Mouse (Mus musculus): ENCODE data around the gene Ccser1.
"Not testable (repeated sequence)": the region's sequence is repeated elsewhere in the genome, so short reads cannot be mapped to it uniquely, and the experiment has no call there.

Gene Ccser1

GRCm38 (mm10) chr6:62044454-62044853 is 864.3 kb downstream of the Ccser1 start:
- no peak for DNase-seq (ENCODE audit: low read depth)

DNA sequence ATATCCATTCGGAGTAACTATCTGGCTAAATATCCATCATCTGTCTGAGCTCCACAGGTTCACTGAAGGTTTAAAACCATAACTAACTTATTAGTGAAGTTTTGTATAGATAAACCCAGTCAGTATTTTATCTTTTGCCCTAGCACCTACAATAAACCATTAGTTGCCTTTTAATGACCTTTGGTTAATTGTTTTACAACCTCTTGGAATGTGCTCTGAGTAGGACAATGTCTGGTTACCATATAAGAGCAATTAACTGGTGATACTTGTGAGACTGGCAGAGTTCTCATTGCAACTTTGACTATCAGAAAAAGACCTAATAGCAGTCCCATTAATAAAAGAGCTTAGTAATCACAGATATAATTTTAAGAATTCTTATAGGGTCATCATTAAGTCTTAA is 864.9 kb downstream of the Ccser1 start:
- not testable (repeated sequence) for DNase-seq (ENCODE audit: low read depth)

GRCm38 (mm10) chr6:62055276-62055675 is 875.2 kb downstream of the Ccser1 start:
- DNase-seq (ENCODE audit: low read depth): no peak

DNA sequence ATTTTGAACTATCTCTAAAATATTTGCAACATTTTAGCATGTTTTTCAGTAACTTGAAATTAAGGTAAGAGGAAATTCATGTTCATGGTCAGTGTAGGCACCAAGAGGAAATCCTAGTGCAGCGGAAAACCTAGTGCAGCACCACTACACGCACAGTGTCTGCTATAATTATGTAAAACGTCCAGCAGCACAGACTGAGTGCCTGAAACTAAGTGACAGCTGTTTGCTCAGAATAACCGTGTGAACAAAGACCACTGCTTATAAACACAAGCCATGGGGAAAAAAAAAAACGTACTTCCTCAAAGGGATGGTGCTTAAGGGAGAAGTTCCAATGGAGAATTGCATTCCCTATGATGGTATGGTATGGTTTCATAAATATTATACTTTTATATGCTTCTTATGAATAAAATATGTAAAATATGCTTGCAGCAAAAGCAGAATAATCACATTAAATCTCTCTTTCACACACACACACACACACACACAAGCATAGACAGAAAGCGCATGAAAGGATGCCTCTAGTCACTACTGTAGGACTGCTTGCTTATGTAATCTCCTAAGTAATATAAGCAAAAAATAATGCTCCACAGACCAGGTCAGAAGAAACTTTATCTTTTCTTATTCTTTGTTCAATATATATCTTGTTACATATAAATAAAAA is 886.4 kb downstream of the Ccser1 start:
- no peak for DNase-seq (ENCODE audit: low read depth)

DNA sequence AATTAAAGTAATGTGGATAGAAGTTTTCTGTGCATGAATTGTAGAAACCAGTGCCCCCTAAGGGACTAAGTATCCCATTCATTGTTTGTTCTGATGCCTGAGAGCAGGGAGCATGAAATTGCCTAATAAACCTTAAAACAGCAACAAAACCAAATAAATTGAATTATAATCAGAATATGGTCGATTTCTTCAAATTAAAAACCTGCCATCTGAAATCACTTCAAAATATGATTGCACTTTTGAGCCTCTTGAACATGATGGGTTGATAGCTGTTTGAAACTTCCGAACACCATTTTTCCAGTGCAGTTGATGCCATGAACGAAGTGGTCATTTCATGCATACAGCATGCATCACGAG is 886.9 kb downstream of the Ccser1 start:
- DNase-seq (ENCODE audit: low read depth): no peak

GRCm38 (mm10) chr6:62105464-62105863 is 925.3 kb downstream of the Ccser1 start:
- no peak for DNase-seq (ENCODE audit: low read depth)

DNA sequence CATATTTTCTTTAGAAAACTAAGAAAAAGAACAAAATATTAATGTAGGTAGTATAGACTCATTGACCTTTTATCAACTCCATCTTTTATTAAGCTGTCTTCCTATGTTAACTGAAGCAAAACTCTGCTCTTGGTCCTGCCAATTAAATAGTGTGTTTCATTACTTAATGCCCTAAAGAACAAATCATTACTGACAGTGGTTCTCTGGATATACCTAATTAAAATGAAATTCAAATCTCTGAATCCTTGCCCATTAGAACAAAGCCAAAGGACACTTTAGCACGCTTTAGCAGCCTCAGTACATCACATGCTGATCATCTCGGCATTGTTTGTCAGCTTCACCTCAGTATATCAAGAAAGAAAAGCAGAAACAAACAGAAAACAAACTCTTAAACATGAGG is 952.4 kb downstream of the Ccser1 start:
- no peak for DNase-seq (ENCODE audit: low read depth)

DNA sequence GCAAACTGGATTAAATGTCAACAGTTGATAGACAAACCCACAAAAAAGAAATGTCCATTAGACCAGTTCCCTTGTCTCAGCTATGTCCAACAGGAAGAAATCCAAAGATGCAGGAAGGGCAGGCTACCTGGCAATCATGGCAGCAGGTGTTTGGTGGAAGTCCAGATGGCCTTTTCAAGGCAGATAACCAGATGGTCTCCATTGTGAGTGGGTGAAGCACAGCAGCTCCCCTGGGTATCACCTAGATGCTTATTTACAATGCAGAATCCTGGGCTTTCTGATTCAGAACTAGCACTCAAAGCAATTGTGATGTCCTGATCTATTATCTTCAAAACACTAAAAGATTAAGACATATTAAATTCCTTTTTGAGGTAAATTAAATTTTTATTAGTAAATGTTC is 980.2 kb downstream of the Ccser1 start:
- DNase-seq (ENCODE audit: low read depth): no peak

DNA sequence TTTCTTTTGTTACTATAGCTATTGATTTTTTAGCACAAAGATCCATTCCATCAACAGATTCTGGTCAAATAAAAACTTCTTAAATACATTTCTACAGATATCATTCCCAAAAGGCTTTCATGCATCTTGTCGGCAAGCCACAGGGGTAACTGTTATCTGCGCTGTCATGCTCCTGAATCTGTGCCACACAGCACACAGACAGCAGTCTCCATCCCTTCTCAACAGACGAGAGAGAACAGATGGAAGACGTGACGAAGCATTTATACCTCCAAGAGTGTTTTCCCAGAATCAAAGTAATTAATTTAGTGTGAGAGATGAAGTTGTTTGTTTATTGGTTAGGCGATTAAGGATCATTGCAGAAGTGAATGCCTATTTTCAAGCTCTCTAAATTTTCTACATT is 982.5 kb downstream of the Ccser1 start:
- no peak for DNase-seq (ENCODE audit: low read depth)

DNA sequence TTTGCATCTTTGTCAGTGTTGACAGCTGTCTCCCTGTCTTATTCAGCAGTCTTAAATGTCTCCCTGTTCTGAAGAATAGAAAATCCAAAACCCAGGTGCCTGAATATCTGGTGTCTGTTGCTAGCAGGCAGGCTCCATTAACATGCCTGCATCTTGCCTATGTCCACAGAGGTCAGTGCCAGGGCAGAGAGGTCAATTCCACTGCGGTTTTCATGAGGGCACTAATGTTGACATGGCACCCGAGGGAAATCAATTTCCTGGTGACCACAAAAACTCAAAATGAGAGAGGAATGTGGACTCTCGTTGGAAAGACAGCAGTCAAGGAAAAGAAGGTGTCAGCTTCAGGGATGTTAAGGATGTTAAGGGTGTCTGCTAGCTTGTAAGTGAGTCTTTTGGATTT is 983.7 kb downstream of the Ccser1 start:
- DNase-seq (ENCODE audit: low read depth): no peak

DNA sequence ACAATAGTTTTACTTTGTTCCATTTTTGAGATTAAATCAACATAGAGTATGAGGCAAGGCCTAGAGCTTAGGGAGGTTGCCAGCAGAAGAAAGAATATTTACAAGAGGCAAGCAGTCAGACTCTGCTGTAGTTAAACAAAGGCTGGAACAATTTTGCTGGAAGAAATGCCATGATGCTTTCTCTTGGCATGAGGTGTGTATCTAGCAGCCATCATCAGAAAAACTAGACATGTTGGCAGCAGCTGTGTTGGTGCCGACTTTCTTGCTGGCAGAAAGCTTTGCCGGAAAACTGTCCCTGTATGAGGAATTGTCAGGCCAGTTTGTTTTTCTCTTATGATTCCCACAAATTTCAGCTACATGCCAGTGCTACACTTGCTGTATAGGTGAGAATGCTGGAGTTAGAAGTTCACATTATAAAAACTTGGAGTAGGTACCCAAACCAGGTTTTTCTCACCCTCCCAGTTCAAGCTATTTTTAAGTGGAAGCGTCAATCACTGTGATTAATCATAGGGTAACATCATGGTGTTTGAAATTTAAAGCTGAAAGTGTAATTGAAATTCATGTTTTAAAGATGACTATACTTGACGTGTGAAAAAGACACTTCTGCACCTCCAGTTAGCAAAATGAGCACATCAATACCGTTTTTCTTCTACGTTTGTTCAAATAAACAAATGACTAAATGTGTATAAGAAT is 1016.5 kb downstream of the Ccser1 start:
- DNase-seq (ENCODE audit: low read depth): no peak

- DNase-seq (ENCODE audit: low read depth): no peak
Measured at GRCm38 (mm10) chr6:62198768-62199167, 1018.6 kb downstream of the Ccser1 start.

GRCm38 (mm10) chr6:62205013-62205412 is 1024.9 kb downstream of the Ccser1 start:
- DNase-seq (ENCODE audit: low read depth): no peak

DNA sequence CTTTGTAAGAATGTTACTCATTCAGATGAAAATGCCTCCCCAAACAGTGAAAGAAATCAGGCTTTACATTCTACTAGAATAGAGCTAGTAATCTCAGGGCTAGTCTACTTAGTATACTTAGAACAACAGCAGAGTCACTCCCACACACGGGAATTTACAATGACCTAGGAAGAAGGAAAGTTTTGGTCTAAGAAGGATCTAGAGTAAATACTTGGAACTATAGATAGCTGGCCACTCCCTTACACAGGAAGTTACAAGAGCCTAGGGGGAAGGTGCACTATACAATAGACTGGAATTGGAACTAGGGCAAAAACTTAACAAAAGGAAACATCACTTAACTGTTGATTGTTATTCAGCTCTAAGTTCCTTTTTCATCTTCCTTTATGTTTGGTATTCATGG is 1041.7 kb downstream of the Ccser1 start:
- no peak for DNase-seq (ENCODE audit: low read depth)

DNA sequence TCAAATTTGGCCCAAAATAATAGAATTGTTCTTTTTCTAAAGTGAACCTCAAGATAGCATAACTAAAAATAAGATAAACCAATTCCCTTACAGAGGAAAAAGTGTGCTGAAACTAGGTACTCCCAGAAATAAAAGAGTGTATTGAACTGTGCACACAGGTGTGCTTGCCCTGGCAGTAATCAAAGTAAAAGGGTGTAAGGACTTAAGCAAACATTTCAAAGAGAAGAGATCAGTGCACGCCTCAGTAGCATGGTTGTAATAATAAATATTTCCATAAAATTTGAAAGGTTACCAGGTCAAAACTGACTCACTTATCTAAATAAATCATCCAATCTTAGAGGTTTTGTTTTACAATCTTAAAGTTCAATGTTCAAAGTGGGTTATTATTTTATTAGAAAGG is 1083.8 kb downstream of the Ccser1 start:
- DNase-seq (ENCODE audit: low read depth): no peak

GRCm38 (mm10) chr6:62264525-62264924 is 1084.4 kb downstream of the Ccser1 start:
- no peak for DNase-seq (ENCODE audit: low read depth)

DNA sequence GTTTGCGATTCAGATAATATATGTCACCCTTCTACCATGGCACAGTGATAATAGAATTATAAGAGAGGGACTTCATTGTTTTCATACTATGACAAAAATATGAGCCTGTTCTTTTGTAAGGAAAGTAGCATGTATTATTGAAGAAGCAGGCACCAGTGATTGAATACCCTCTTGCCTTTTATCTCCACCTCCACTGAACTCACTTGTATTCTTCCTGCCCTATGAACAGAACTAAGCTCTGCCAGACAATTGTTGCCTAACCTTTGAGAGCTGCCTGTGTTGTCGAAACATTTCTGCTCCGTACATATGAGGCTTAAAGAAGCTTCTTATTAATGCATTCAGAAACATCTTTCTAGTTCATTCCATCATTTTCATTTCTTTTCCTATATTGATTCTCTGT is 1101.1 kb downstream of the Ccser1 start:
- no peak for DNase-seq (ENCODE audit: low read depth)

DNA sequence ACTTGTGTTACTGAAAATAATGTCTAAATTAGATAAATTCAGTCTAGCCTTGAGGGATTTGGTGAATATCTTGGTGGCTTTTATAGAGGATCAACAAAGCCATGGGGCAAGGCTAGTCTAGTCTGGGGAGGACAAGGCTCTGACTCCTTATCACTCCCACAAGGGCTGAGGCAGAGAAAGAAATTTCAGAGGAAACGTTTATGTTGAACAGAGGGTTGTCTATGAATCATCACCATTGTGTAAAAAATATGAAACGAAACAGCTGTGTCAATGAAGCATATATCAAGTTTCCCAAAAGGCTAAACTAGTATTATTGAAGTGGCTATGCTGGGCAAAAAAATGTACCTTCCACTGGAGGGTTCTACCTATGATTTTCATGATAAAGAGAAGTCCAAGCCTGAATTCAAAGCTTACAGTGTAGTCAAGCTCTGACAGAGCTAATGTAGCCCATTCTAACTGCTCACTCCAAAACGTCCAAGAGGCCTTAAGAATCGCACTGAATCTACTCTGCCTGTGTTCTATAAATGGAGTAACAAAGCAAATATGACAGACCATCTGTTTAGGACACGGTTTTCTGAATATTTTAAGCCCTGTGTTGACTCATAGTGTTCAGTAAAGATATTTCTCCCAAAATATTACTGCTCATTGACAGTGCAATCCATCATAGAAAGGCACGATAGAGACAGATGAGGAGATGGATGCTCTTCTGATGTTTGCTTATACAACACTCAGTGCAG is 1121.6 kb downstream of the Ccser1 start:
- DNase-seq (ENCODE audit: low read depth): no peak

DNA sequence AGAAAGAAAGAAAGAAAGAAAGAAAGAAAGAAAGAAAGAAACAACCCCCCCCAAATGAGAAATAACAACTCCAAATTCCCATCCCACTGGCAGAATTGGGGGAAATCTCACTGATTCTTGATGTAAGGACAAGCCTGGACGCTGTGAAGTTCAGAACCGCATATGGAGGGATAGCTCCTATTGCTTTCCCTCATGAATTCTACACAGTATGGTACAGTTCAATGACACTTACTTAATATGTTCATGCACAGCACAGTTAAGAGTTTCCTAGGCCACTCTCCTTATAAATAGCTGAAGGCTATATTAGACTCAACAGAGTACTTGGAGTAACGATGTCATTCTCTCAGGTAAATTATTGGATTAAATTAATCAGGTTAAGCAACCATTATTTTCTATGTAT is 1138.5 kb downstream of the Ccser1 start:
- peak; percentile 4 for DNase-seq (ENCODE audit: low read depth)

- no peak for DNase-seq (ENCODE audit: low read depth)
Measured at GRCm38 (mm10) chr6:62340319-62340718, 1160.2 kb downstream of the Ccser1 start.

DNA sequence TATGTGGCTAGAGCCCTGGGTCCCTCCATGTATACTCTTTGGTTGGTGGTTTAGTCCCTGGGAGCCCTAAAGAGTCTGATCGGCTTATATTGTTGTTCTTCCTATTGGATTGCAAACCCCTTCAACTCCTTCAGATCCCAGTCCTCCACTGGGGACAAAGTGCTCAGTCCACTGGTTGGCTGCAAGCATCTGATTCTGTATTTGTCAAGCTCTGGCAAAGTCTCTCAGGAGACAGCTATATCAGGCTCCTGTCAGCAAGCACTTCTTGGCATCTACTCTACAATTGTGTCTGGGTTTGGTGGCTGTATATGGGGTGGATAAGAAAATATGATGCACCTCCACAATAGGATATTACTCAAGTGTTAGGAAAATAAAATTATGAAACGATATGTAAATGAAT is 1187.7 kb downstream of the Ccser1 start:
- no peak for DNase-seq (ENCODE audit: low read depth)
